Mouse (Mus musculus): Measurements from ENCODE around the gene Iqcf6.
"Not testable (repeated sequence)": the region's sequence is repeated elsewhere in the genome, so short reads cannot be mapped to it uniquely, and the experiment has no call there.

Gene Iqcf6

DNA sequence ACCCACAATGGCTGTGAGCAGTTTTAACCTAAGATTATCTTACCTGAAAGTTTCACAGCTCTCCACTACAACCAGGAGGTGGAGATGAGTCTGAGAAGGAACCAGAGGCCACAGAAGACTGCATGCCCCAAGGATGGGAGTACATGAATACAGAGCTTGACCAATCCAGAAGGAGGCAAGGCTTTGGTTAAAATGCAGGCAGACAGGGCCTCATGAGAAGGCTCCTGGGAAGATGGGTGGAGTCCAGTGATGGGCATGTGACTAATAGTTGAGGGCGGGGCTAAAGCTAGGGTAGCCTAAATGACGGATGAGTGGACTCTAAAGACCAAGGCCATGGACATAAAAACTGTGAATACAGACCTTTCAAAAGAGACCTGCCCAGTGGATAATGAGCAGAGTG is at the start of gene Iqcf6:
Gene Iqcf6, plus strand, starts transcription at position 301 of the 400 bp plus-strand sequence.
- no peak for DNase-seq

DNA sequence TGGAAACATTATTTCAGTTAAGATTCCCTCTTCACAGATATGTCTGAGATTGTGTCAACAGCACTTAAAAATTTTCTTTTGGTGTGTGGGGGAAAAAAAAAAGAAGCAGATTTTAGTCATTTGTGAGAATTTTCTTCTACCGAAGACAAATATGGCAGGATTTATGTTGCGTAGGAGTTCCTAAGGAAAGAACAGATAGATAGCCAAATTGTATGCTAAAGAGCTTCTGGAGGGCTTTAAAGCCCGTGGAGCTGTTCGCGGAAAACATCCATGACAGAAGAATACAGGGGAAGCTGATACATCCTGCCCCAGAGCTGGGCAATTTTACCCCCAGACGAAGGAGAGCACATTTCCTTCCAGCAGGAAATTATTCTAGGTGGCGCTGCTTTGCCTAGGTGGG is 46.4 kb upstream of the Iqcf6 start:
- no peak for DNase-seq

DNA sequence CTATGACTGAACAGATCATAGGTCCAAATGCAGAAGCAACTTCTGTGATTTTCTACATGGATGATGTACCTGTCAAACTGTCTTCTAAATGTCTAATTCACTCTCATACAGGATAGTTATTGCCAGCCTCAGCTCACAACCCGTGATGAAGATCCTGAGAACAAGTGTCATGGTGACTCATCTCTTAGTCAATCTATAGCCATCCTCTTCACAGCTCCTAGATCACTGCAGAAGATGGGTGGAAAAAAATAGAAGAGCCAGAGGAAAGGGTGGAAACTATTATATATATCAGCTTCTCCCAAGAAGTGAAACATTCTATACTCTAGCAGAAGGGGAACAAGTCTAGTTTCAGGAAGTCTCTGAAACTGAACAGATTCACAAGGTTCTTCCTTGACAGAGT is 43.8 kb upstream of the Iqcf6 start:
- no peak for DNase-seq

DNA sequence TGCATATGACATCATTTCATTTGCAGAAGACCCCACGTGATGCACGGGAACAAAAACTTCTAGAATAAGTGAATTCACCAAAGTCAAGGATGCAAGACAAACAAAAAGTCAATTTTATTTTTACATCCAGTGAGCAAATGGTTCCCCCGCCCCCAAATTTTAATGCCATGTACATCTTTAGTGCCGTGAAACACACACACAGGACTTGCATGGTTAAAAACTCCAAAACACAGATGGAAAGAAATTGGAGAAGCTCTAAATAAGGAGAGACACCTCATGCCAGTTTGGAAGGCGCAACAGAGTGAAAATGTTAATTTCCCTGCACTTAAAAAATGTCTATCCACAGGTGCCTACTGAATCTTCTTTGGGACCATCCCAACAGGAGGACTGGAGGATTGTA is 34.2 kb upstream of the Iqcf6 start:
- no peak for DNase-seq

DNA sequence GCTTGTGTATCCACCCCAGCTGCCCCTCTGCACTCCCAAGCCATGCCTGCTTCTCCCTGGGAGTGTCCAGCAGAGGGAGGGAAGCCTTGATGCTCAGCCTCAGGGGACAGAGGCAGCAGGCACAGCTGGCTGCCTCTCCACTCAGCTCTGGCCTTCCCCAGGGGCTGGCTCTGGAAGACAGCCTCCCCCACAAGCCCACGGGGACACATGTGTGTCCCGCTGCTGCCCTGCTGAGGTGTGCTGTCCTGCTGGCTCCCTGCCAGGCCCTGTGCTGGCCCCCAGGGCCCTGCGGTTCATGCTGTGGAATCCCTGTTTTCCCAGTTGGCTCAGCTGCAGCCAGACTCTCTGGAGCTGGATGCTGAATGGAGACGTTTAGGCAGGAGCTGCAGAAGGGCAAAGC is 31.0 kb upstream of the Iqcf6 start:
- not testable (repeated sequence) for DNase-seq

DNA sequence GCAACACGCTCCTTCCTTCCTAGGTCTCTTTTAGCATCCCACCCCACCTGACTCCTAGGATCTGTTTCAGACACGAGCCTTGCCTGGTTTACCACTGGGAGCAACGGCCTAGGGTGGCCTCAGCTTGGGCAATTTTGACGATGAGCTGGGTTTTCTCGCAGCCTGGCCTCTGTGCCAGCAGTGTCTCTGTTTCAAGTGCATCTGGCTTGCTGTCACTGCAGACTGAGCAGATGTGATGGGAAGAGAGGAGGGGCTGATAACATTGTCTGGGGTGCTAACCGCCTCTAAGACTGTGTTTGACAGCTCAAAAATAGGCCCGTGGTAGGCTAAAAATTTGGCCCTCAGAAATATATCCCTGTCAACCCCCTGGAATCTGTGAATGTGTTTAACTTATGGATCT is 30.5 kb upstream of the Iqcf6 start:
- DNase-seq = no peak

DNA sequence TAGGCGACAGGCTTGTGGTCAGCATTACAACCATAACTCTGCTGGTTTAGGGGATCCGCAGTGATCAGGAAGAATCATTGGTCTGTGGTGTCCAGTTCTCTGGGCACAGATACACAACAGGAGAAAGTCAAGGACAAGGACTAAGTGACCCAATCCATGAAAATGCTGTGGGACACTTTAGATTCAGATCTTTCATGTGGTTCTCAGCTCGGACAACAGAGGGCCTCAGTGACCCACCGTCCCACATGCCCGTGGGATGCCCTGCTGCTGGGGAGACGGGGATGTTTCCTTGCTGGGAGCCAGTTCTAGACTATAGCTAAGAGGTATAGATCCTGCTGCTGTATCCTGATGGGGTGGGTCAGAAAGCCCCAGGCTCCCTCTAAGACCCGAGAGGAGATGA is 27.9 kb upstream of the Iqcf6 start:
- no peak for DNase-seq

DNA sequence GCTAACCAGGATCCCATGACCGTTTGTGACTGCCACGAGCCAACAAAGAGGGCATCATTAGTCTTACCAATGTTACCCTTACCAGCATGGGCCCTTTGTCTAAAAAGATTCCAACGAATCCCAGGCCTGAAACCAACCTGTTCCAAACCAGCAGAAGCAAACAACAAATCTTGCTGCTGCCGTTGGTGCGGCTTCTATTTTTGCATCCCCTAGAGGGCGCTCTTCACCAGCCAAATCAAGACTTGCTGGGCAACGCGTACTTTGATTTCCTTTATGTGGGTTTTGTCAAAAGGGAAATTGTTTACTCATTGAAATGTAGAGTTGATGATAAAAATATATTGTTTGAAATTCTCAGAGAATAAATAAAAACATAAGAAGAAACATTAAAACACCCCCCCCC is 25.8 kb upstream of the Iqcf6 start:
- DNase-seq = peak; percentile 4

DNA sequence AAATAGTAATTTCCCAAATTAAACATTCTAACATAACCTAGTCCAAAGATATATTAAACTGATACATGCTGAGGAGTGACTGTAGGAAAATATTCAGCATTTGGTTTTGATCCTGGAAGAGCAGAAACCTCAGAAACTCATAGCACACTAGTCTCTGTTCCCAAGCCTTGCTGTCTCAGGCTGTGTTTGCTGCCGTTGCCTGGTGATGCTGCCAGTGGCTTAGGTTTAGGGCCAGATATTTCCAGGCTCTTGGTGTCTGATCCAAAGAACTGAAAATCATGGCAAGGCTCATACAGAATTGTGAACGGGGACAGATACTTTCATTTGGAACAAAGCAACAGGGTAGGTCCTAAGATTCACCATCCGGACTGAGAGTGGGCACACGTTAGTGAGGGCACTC is 15.7 kb upstream of the Iqcf6 start:
- DNase-seq = no peak

DNA sequence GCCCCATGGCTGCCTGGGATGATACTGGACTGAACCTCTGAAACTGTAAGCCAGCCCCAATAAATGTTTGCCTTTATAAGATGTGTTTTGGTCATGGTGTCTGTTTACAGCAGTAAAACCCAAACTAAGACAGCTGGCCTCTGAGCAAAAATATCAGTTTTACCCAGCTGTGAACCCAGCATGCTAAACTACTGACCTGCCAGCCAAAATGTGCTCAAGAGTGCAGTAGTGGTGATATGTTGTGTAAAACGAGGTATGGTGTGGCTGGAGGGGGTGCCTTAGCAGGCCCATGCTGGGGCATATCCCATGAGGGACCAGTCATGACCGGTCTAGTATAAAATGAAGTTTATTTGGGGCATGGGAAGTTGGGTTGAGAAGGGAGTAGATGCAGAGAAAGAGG is 12.4 kb upstream of the Iqcf6 start:
- DNase-seq = no peak

DNA sequence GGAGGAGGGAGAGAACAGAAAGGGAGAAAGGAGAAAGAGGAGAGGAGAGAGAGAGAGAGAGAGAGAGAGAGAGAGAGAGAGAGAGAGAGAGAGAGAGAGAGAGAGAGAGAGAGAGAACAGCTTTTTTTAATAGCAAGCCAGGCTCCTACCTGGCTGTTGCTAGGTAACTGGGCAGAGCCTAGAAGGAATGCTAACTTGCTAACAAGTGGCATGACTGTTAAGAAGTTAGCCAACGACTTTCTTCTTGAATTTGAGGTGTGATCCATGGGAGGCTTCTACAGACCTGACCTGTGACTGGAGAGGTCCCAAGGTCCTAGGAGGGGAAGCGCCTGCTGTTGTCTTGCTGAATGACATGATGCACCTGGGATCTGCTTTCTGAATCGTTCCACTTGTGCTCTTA is 11.8 kb upstream of the Iqcf6 start:
- DNase-seq = no peak

DNA sequence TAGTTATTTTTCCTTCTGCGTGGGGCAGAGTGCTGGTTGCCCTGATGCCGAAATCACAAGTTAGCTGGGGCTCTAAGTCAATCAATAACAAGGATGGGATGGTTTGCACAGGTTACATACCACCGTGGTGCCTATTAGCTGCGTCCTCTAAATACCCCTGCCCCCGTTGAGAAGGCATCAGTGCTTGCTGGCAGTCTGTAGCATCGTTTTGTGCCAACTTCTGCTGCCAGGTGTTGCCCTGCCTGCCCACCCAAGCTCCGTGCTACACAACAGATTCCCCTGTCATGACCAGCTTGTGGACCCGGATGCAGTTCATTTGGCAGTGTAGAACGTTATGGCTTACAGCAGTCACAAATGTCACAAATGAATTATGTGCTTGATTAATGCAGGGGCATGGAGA is 10.1 kb upstream of the Iqcf6 start:
- no peak for DNase-seq

DNA sequence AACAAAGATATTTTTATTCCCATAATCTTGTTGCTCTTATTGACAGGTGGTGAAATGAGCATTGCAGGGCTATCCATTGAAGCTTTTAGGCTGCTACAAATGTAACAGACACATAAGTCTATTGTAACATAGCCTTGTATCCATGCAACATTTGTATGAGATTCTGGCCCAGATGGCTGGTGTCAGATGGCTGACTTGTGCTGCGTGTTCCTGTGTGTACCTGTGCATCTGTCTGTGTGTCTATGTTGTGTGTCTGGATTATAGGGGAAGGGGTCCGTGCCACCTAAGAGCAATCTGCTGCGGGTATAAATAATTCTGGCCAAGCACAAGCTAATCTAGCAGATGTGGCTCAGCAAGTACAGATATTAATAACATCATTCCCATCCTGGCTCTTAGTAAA is 8.9 kb upstream of the Iqcf6 start:
- no peak for DNase-seq

DNA sequence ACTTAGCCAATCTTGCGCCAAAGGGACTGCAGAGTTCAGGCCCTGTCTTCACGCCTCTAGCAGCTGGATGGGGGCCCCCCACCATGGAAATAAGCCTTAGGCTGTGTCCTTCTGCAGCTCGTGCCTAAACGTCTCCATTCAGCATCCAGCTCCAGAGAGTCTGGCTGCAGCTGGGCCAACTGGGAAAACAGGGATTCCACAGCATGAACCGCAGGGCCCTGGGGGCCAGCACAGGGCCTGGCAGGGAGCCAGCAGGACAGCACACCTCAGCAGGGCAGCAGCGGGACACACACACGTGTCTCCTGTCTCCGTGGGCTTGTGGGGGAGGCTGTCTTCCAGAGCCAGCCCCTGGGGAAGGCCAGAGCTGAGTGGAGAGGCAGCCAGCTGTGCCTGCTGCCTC is 1.4 kb downstream of the Iqcf6 start:
- DNase-seq = not testable (repeated sequence)

DNA sequence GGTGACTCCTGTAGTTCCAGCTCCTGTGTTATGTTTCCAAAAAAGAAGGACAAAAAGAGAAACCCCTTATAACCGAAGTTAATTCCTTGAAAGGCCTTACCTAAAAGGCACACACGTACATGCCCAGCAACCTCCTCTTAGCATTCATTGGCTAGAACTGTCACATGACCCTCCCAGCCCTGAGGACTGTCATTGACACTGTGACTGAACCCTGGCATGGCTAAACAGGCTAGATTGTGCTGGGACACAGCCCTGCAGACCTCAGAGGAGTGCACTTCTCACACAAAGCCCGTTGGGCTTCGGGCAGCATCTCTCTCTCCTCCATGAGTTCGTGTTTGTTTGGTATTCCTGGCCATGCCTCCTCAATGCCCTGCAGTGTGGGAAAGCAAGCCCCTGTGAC is 5.8 kb downstream of the Iqcf6 start:
- DNase-seq = no peak

DNA sequence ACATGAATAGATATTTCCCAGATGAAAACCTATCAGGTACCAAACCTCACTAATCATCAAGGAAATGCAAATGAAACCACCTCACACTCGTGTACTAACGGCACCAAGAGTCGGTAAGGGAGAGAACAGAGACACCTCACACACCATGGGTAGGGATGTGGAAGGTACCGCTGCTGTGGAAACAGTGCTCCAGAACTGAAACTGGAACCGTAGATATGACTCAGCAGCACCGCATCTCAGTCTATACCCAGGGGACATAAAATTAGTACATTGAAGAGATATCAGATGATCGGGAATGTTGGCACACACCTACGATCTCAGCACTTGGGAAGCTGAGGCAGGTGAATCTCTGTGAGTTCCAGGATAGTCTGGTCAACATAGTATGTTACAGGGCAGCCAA is 11.8 kb downstream of the Iqcf6 start:
- DNase-seq = no peak

DNA sequence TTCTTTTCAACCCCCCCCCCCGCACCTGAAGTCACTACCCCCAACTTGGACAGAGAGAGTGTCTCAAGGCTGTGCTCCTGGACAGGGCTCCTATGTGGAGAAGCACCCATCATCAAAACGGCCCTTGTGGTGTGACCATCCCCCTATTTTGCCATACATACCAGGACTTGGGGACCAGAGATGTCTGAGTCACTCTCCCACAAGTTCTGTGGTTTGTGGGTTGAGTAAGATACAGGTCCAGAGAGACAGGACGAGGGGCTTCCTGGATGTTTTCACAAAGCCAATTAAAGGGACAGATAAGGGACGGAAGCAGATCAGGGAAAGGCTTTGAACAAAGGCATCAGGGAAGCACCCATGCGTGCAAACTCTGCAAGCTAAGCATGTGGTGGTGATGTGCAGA is 15.0 kb downstream of the Iqcf6 start:
- no peak for DNase-seq

DNA sequence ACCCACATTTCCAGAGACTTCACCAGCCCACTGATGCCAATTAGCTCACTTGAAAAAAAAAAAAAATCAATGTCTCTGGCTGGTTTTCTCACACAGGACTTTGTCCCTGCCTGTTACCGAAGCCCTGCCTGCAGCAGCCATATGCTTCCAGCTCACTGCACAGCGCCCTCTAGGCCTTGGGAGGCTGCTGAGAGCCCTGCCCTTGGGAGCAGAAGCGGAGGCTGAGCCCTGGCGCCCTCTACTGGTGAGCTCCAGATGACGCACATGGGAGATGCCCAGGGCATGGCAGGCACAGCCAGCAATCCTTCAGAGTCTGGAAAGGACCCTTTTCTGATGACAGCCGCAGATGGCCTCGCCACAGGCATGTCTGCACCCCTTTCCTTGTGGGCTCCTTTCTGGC is 16.7 kb downstream of the Iqcf6 start:
- DNase-seq = peak; percentile 60

DNA sequence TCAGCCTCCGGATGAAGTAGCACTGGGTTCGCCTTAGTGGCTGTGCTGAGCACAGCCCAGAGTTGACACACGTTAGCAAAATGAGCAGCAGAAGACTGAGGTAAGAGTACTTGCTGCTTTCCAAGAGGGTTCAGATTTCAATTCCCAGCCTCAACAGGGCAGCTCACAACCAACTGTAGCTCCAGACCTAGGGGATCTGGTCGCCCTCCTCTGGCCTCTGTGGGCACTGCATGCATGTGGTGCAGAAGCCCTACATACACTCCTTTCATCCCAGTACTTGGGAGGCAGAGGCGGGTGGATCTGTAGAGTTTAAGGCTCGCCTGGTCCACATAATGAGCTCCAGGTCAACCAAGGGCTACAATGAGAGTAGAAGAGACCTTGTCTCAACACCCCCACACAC is 17.4 kb downstream of the Iqcf6 start:
- no peak for DNase-seq

DNA sequence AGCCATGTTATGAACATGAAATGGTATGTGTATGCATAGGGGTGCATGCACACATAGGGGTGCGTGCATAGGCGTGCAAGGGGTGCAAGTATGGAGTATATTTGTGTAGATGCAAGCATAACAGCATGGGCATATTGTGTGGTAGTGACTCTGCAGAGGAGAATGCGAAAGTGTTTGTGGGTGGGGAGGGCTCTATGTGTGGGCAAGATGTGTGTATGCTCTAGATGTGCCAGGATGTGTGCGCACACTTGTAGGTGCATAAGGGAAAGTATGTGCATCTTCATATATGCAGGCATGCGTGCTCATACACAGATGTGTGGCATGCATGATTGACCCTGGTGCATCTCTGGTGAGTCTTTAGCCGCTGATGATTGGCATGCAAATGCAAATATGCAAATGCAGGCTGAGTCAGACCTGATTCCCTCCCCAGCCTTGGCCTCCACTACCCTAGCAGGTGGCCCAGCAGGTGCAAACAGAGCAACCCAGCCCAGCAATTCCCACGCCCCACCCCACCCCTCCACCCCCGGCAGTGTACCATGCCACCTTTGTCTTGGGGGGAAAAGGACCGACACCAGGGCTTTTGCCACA is 19.4 kb downstream of the Iqcf6 start:
- DNase-seq = no peak

DNA sequence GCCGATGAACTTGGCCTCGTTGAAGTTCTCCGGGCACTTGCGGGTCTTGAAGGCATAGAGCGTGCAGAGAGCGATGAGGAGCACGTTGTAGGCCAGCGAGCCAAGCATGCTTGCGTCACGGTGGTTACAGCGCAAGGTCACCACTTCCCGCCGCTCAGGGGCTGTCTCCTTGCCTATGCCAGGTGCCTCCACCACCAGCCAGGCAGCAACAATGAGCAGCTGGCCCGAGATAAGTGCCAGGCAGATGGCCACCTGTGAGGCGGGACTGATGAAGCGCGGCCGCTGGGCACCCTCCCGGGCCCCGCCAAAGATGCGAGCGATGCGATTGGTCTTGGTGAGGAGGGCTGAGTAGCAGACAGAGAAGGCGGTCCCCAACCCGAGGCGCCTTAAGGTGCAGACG is 20.8 kb downstream of the Iqcf6 start:
- DNase-seq = no peak

DNA sequence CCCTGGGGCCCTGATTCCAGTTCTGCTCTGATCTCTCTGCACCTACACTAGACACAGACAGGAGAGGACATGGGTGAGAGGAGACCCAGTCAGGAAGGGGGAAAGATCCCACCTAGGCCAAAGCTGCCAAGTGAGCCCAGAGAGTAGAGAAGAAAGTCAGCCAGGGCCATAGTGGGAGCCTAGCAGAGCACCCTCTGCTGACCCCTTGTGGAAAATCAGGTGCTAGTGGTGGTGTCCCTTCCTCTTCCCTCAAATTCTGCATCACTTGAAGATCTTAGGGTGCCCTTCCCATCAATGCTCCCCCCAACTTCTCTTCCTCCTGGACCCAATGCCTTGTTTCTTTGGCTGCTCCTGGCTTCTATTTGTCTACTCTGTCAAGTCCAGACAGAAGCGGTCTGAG is 26.3 kb downstream of the Iqcf6 start:
- DNase-seq = no peak

DNA sequence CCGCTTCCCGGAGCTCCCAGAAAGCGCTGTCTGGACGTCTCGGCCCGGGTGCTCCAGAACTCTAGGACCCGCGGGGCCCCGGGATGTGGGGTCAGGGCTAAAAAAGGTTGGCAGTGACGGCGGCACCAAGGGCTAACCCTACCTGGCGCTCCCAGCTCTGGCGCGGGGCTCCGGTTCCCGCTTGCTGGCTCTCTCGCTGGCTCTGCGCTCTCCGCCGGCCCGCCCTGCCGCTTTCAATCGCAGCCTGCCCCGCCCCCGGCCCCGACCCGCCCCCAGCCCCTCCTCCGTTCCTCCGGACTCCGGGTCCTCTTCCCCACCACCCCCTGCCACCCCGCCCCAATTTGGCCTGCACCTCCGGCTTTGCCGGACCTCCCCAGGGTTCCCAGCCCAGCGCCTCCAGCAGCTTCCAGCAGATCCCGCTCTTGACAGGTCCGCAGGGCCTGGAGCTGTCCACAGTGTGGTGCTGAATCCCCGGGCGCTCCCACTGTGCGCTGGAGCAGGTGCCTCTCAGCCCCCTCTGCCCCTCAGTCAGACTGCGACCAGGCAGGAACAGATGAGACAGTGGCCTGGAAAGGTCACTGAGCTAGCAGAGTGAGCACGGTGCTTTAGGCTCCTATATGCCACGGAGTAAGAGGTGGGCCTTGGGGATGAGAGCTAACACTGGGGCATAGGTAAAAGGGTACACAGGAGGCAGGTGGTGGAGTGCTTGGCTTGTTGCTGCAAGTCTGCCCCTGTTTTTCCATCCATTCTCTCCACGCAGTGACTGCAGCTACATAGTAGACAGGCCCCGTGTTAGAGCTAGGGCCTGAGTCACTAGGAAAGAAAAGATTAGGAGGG is 29.7 kb downstream of the Iqcf6 start, which contains the start of gene Grm2:
Gene Grm2, minus strand, starts transcription at position 199 of the 837 bp plus-strand sequence.
- peak; percentile 26 for DNase-seq

DNA sequence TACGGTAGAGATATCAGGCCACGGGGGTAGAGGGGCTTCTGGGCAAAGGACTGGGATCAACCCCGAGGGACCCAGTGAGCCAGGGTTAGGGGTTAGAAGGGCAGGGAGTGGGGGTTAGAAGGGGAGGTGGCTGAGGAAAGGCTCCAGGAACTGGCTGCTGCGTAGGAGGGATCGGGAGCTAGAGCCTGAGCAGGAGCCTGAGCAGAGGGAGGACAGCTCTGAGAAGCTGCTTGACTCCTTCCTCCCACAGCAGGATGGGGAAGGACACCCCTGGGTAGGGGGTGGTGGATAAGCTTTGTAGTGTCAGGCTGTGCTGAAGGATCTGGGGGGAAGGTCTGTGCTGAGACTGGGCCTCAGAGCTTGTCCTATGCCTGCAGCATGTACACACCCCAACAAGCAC is 30.4 kb downstream of the Iqcf6 start:
- DNase-seq = no peak

DNA sequence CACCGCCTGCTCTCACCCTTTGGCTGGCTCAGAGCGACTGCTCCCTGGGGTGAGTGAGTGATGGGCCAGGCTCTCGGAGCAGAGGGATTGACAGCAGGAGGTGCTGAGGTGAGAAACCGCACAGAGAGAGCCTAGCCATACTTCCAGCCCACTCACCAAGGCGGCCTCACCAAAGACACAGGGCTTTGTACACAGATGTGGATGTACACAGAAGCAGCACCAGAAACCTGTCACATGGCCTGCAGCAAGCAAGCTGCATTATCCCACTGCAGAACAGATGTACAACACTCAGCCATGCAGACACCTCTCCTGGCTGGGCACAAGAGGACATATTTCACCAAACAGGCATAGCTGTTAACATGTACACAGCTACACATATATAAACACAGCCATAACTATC is 31.2 kb downstream of the Iqcf6 start:
- no peak for DNase-seq

Data from kidney, adult 11 months (tissue).